Mouse (Mus musculus) lung, adult 2 months (tissue): ENCODE data around the gene Fam83c. TPM values are rescaled to one million over a fixed set of nuclear protein-coding genes. Genes with fewer than 3 reads are reported as not detected.

Source experiments
- DNase-seq: peaks from one replicate; pipeline ENCODE4 v3.0.0; 2022
- H3K4me1 ChIP-seq: fragments of 200-500 bp; 2 replicates; pipeline ENCODE4 v1.6.1; 2011; ENCODE audit warnings: low read length; ENCODE audit not compliant: control insufficient read depth, insufficient read depth
- H3K4me3 ChIP-seq: fragments of 200-500 bp; replicated peaks from 2 replicates; pipeline ENCODE3; 2011; ENCODE audit warnings: low read depth, mild to moderate bottlenecking, control low read depth, low read length; ENCODE audit errors: extremely low read depth
- CTCF ChIP-seq: fragments of 200-500 bp; IDR thresholded peaks from 2 replicates; pipeline ENCODE4 v1.5.1; 2011; ENCODE audit warnings: mild to moderate bottlenecking, low read length, control low read depth; ENCODE audit not compliant: insufficient read depth
- POLR2A ChIP-seq: fragments of 200-500 bp; IDR thresholded peaks from 2 replicates; pipeline ENCODE4 v1.6.1; 2011; ENCODE audit warnings: low read depth, mild to moderate bottlenecking, control low read depth, low read length, borderline replicate concordance; ENCODE audit errors: extremely low read depth
- WGBS: fragments of 180-500 bp; shearing (Covaris S2); methylation state at CpG from one replicate; pipeline ENCODE4 v1.1.7; 2018; 5-methylcytosine and 5-hydroxymethylcytosine counted together
- polyA plus RNA-seq: library from polyadenylated mRNA; depleted of rRNA; stranded (reverse); fragments of >200 nt; gene quantifications from 2 replicates; pipeline ENCODE4 v1.2.3, GENCODE M21; 2012; rRNA removed

Gene Fam83c
- polyA plus RNA-seq, 1 experiment, result 2.1 TPM

- Histone ChIP-seq H3K4me1 (peaks cover 4% of the 10 kb centered on the region), H3K4me3 (no peak overlapping the region)
- 78% methylated on average over 3 of the region's 3 CpGs for WGBS
- DNase-seq, result no peak
- no peak for TF ChIP-seq POLR2A
- TF ChIP-seq CTCF, result no peak
Measured at GRCm38 (mm10) chr2:155779506-155779905, 55.1 kb downstream of the Fam83c start.

- Histone ChIP-seq H3K4me1 (peaks cover 4% of the 10 kb centered on the region), H3K4me3 (no peak overlapping the region)
- no peak for DNase-seq
- WGBS, result 26% methylated on average over 7 of the region's 7 CpGs
- no peak for TF ChIP-seq POLR2A
- TF ChIP-seq CTCF, result no peak
Measured at GRCm38 (mm10) chr2:155779066-155779465, 55.6 kb downstream of the Fam83c start.

GRCm38 (mm10) chr2:155778004-155778403 is 56.6 kb downstream of the Fam83c start:
- Histone ChIP-seq H3K4me3 (no peak overlapping the region), H3K4me1 (peaks cover 4% of the 10 kb centered on the region)
- TF ChIP-seq POLR2A (no peak), CTCF (no peak)
- WGBS, result 62% methylated on average over 6 of the region's 6 CpGs
- DNase-seq, result no peak

GRCm38 (mm10) chr2:155777688-155777985 is 57.0 kb downstream of the Fam83c start:
- H3K4me3 ChIP-seq, result no peak overlapping the region
- H3K4me1 ChIP-seq, result peaks cover 4% of the 10 kb centered on the region
- TF ChIP-seq POLR2A, result no peak
- WGBS, result 71% methylated on average over 4 of the region's 4 CpGs
- no peak for DNase-seq

Other genes starting within 250 kb of the Fam83c start
- gene Gss, start 242.0 kb downstream of the Fam83c start, polyA plus RNA-seq, result 32.7 and 35.4 TPM in 2 replicates
- 0.07 TPM in 1 of 2 replicates, not detected in the other for gene Myh7b, start 223.6 kb downstream of the Fam83c start, polyA plus RNA-seq
- gene Trpc4ap, start 142.5 kb downstream of the Fam83c start, polyA plus RNA-seq, result 140 and 145 TPM in 2 replicates
- 50.3 and 61.0 TPM in 2 replicates for gene Edem2, start 105.4 kb downstream of the Fam83c start, polyA plus RNA-seq
- not detected in 2 replicates for gene Gm17581, start 99.0 kb downstream of the Fam83c start, polyA plus RNA-seq
- gene Procr, start 83.7 kb downstream of the Fam83c start, polyA plus RNA-seq, result 3.2 and 4.5 TPM in 2 replicates
- gene Mmp24, start 59.5 kb downstream of the Fam83c start, polyA plus RNA-seq, result 0.03 and 0.06 TPM in 2 replicates
- gene BC029722, start 15.4 kb downstream of the Fam83c start, polyA plus RNA-seq, result 57.4 and 65.1 TPM in 2 replicates
- 85.1 and 112 TPM in 2 replicates for gene Eif6, start 7.9 kb downstream of the Fam83c start, polyA plus RNA-seq
- gene Uqcc1, start 95.5 kb upstream of the Fam83c start, polyA plus RNA-seq, result 13.5 and 24.0 TPM in 2 replicates
- not detected in 2 replicates for gene Gm15557, start 105.9 kb upstream of the Fam83c start, polyA plus RNA-seq
- gene Gdf5, start 110.5 kb upstream of the Fam83c start, polyA plus RNA-seq, result 0.37 and 0.59 TPM in 2 replicates
- 7.1 and 9.1 TPM in 2 replicates for gene Cep250, start 121.6 kb upstream of the Fam83c start, polyA plus RNA-seq
- gene 6430550D23Rik, start 173.1 kb upstream of the Fam83c start, polyA plus RNA-seq, result 1.0 and 1.8 TPM in 2 replicates
- 227 and 260 TPM in 2 replicates for gene Ergic3, start 173.2 kb upstream of the Fam83c start, polyA plus RNA-seq
- gene Fer1l4, start 218.1 kb upstream of the Fam83c start, polyA plus RNA-seq, result 0.63 and 0.98 TPM in 2 replicates
- 1.1 and 1.8 TPM in 2 replicates for gene Spag4, start 230.3 kb upstream of the Fam83c start, polyA plus RNA-seq